Comparison of ENCODE assay signal across 9 mouse cellular contexts in genomic region chr5:134550836-134551232, GRCm38 (mm10). TPM values are rescaled to one million over a fixed set of nuclear protein-coding genes. Genes with fewer than 3 reads are reported as not detected.
DNase-seq lines count a peak whose midpoint lies in the region; ATAC-seq and TF ChIP-seq lines count a peak whose summit lies in the region.
"Had no signal": no experiment of that assay in that cellular context is flagged by ENCODE, and none has a peak within 500 bp of the region (broad histone marks: within the 10 kb centered on the region; RNA-seq: fewer than 3 reads in every experiment).

No protein-coding gene starts in this region.

- H3K27me3 ChIP-seq in E14TG2a.4 (ENCODE audit: insufficient read depth, low read length) = peaks cover 22% of the 10 kb centered on the region
- no peaks in the 10 kb centered on the region for H3K27me3 ChIP-seq in forebrain, embryonic 12.5 days
- peaks cover 45% of the 10 kb centered on the region for H3K27me3 ChIP-seq in liver, embryonic 12.5 days (replicated peaks)

- no peak for ATAC-seq in forebrain, embryonic 12.5 days (ENCODE audit: low FRiP score)
- no peak for ATAC-seq in liver, embryonic 12.5 days

- WGBS in forebrain, embryonic 12.5 days = 11% methylated on average over 6 of the region's 6 CpGs
- WGBS in liver, embryonic 12.5 days (ENCODE audit: insufficient replicate concordance) = 22% methylated on average over 6 of the region's 6 CpGs

- peak overlapping the region; percentile 87 for H3K4me2 ChIP-seq in forebrain, embryonic 12.5 days
- peak overlapping the region; percentile 88 for H3K4me2 ChIP-seq in liver, embryonic 12.5 days

- 0 out of 2 replicates have a peak overlapping the region, but pooled peaks have one; percentile 98 for H3K27ac ChIP-seq in forebrain, embryonic 12.5 days
- H3K27ac ChIP-seq in liver, embryonic 12.5 days = no peak overlapping the region

- no peak for TF ChIP-seq CTCF in E14TG2a.4 (conservative IDR thresholded peaks at IDR 0.05; ENCODE audit: low read length)

- peak overlapping the region; percentile 86 for H3K9ac ChIP-seq in forebrain, embryonic 12.5 days
- peak overlapping the region; percentile 72; the same call in 1 of the 2 replicates for H3K9ac ChIP-seq in liver, embryonic 12.5 days

- no peaks in the 10 kb centered on the region for H3K9me3 ChIP-seq in E14TG2a.4 (ENCODE audit: low read length)
- no peaks in the 10 kb centered on the region for H3K9me3 ChIP-seq in forebrain, embryonic 12.5 days
- H3K9me3 ChIP-seq in liver, embryonic 12.5 days (replicated peaks) = no peaks in the 10 kb centered on the region

- DNase-seq in kidney, adult 11 months = peak; percentile 45
- DNase-seq in kidney, adult 9 months = no peak
- peak; percentile 12 for DNase-seq in thymus, postnatal 25 days
- no peak for DNase-seq in frontal cortex, adult 2 months (ENCODE audit: extremely low spot score in 1 of 2, low spot score in 1 of 2)
- no peak for DNase-seq in layer of hippocampus, postnatal 10 days (ENCODE audit: low spot score in 2 of 2)

- no peaks in the 10 kb centered on the region for H3K36me3 ChIP-seq in E14TG2a.4 (ENCODE audit: insufficient read depth, low read length)
- no peaks in the 10 kb centered on the region for H3K36me3 ChIP-seq in forebrain, embryonic 12.5 days (replicated peaks)
- H3K36me3 ChIP-seq in liver, embryonic 12.5 days = no peaks in the 10 kb centered on the region

- peak overlapping the region; percentile 93 for H3K4me3 ChIP-seq in E14TG2a.4 (replicated peaks; ENCODE audit: low read length)
- peak overlapping the region; percentile 70 for H3K4me3 ChIP-seq in forebrain, embryonic 12.5 days (replicated peaks)
- H3K4me3 ChIP-seq in liver, embryonic 12.5 days = peak overlapping the region; percentile 65

- H3K4me1 ChIP-seq in E14TG2a.4 (replicated peaks; ENCODE audit: low read depth, low read length) = peaks cover 57% of the 10 kb centered on the region
- H3K4me1 ChIP-seq in forebrain, embryonic 12.5 days = peaks cover 67% of the 10 kb centered on the region
- H3K4me1 ChIP-seq in liver, embryonic 12.5 days = peaks cover 44% of the 10 kb centered on the region

RNA-seq across cellular contexts. Expression of gene Clip2, which starts 1.4 kb away (rescaled TPM):
- polyA plus RNA-seq in forebrain, embryonic 12.5 days (2016; fragmentation: Nextera tagmentation; extraction: Ambion mirVana) = 9.8 and 11.1 TPM in 2 replicates
- 0.94 and 1.0 TPM in 2 replicates for polyA plus RNA-seq in liver, embryonic 12.5 days (2016; fragmentation: Nextera tagmentation; extraction: Ambion mirVana)
- 72.4 and 72.6 TPM in 2 replicates for polyA plus RNA-seq in frontal cortex, adult 2 months (2012; rRNA removed)
- total RNA-seq in layer of hippocampus, postnatal 10 days (2021) = 100 to 1,000 TPM; 124 to 133 TPM

RNA-seq across cellular contexts. Expression of gene Syna, which starts 9.1 kb away (rescaled TPM):
- 0.14 and 0.27 TPM in 2 replicates for polyA plus RNA-seq in forebrain, embryonic 12.5 days (2016; fragmentation: Nextera tagmentation; extraction: Ambion mirVana)
- polyA plus RNA-seq in liver, embryonic 12.5 days (2016; fragmentation: Nextera tagmentation; extraction: Ambion mirVana) = not detected in 2 replicates
- 0.38 and 0.40 TPM in 2 replicates for polyA plus RNA-seq in frontal cortex, adult 2 months (2012; rRNA removed)
- total RNA-seq in layer of hippocampus, postnatal 10 days (2021) = 1 to 10 TPM; 3.1 to 5.1 TPM
- total RNA-seq: neutrophil, adult 5-6 weeks had no signal

RNA-seq across cellular contexts. Expression of gene Rfc2, which starts 30.3 kb away (rescaled TPM):
- 305 and 325 TPM in 2 replicates for polyA plus RNA-seq in forebrain, embryonic 12.5 days (2016; fragmentation: Nextera tagmentation; extraction: Ambion mirVana)
- 259 and 263 TPM in 2 replicates for polyA plus RNA-seq in liver, embryonic 12.5 days (2016; fragmentation: Nextera tagmentation; extraction: Ambion mirVana)
- 124 and 130 TPM in 2 replicates for polyA plus RNA-seq in frontal cortex, adult 2 months (2012; rRNA removed)
- total RNA-seq in layer of hippocampus, postnatal 10 days (2021) = 10 to 100 TPM; 63.0 to 65.2 TPM

Comparison
In these comparisons a context has a peak if more than half of its experiments do, and no peak if none do; other contexts are left out.
1. DNase-seq: peak in kidney, adult 11 months (single experiment) and thymus, postnatal 25 days (single experiment); none in kidney, adult 9 months (single experiment), frontal cortex, adult 2 months (0 of 2) and layer of hippocampus, postnatal 10 days (0 of 2).
2. Peak in every context shown above with its lines, with median percentiles within 50 percentile points of each other: H3K4me3 ChIP-seq.